Mouse (Mus musculus) hindbrain, embryonic 15.5 days (tissue): ENCODE measurements around the gene Pde4b. TPM values are rescaled to one million over a fixed set of nuclear protein-coding genes. Genes with fewer than 3 reads are reported as not detected.

Source experiments
- ATAC-seq: fragments of 200-750 bp; cut with Nextera tagmentation; 2 replicates; pipeline ENCODE4 v1.8.0; 2017; ENCODE audit warnings: low read depth, moderate number of reproducible peaks, moderate TSS enrichment; ENCODE audit not compliant: low FRiP score
- H3K27ac ChIP-seq: fragments of 300-500 bp; sonication (generic); replicated peaks from 2 replicates; pipeline ENCODE4 v1.5.1; 2015; ENCODE audit warnings: mild to moderate bottlenecking, inconsistent platforms
- H3K27me3 ChIP-seq: fragments of 300-500 bp; sonication (generic); 2 replicates; pipeline ENCODE4 v1.6.1; 2015; ENCODE audit warnings: control low read depth, inconsistent platforms
- H3K36me3 ChIP-seq: fragments of 300-500 bp; sonication (generic); 2 replicates; pipeline ENCODE4 v1.6.1; 2015; ENCODE audit warnings: control low read depth, inconsistent platforms
- H3K4me1 ChIP-seq: fragments of 300-500 bp; sonication (generic); replicated peaks from 2 replicates; pipeline ENCODE4 v1.6.1; 2015; ENCODE audit warnings: control low read depth, inconsistent platforms
- H3K4me2 ChIP-seq: fragments of 300-500 bp; sonication (generic); 2 replicates; pipeline ENCODE4 v1.6.1; 2015; ENCODE audit warnings: moderate library complexity, mild to moderate bottlenecking, inconsistent platforms
- H3K4me3 ChIP-seq: fragments of 300-500 bp; sonication (generic); 2 replicates; pipeline ENCODE4 v1.5.1; 2015; ENCODE audit warnings: mild to moderate bottlenecking, inconsistent platforms
- H3K9ac ChIP-seq: fragments of 300-500 bp; sonication (generic); 2 replicates; pipeline ENCODE4 v1.6.1; 2015; ENCODE audit warnings: inconsistent platforms
- H3K9me3 ChIP-seq: fragments of 300-500 bp; sonication (generic); 2 replicates; pipeline ENCODE4 v1.6.1; 2016; ENCODE audit warnings: control low read depth, inconsistent platforms
- WGBS: fragments of 180-500 bp; shearing (Covaris S2); methylation state at CpG from one replicate; pipeline ENCODE4 v1.1.7; 2015; 5-methylcytosine and 5-hydroxymethylcytosine counted together
- polyA plus RNA-seq: library from polyadenylated mRNA; unstranded; fragments of >200 nt; fragmentation: Nextera tagmentation; extraction: Ambion mirVana; gene quantifications from 2 replicates; pipeline ENCODE4 v1.2.1, GENCODE M21; 2015

Pde4b gene
- polyA plus RNA-seq, 1 experiment from 2014 or later: 44.0 TPM

DNA sequence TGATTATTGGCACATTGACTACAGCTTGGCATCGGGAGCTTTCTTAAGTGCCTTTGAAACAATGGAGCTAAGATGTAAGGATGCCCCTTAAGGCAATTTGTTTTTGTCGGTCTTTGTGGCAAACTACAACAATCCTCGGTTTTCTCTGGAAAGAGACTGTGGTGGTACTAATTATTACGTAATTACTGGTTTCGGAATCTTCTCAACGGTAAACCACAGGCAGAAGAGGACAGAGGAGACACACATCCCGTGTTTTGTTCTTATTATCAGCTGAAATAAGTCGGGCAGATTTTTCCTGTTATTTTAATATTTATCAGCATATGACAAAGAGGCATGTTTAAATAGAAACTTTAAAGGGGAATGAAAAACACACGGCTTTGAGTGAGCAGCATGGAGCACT, 420.0 kb downstream of the Pde4b start:
- Histone ChIP-seq H3K4me1 (peaks cover 15% of the 10 kb centered on the region), H3K27ac (no peak overlapping the region), H3K4me3 (no peak overlapping the region), H3K9ac (no peak overlapping the region), H3K27me3 (no peaks in the 10 kb centered on the region), H3K9me3 (no peaks in the 10 kb centered on the region), H3K4me2 (no peak overlapping the region), H3K36me3 (no peaks in the 10 kb centered on the region; the same call in 1 of the 2 replicates)
- 82% methylated on average over 9 of the region's 9 CpGs for WGBS
- no peak for ATAC-seq

GRCm38 (mm10) chr4:102507753-102508152, 420.4 kb downstream of the Pde4b start:
- no peaks in the 10 kb centered on the region for H3K9me3 ChIP-seq
- no peak for ATAC-seq
- H3K36me3 ChIP-seq: no peaks in the 10 kb centered on the region; the same call in 1 of the 2 replicates
- H3K9ac ChIP-seq: no peak overlapping the region
- H3K27me3 ChIP-seq: no peaks in the 10 kb centered on the region
- WGBS: 90% methylated on average over 2 of the region's 2 CpGs
- no peak overlapping the region for H3K4me2 ChIP-seq
- H3K4me1 ChIP-seq: peaks cover 15% of the 10 kb centered on the region
- no peak overlapping the region for H3K4me3 ChIP-seq
- no peak overlapping the region for H3K27ac ChIP-seq

GRCm38 (mm10) chr4:102510061-102510460, 422.7 kb downstream of the Pde4b start:
- H3K9me3 ChIP-seq: no peaks in the 10 kb centered on the region
- no peaks in the 10 kb centered on the region for H3K27me3 ChIP-seq
- WGBS: 83% methylated on average over 6 of the region's 6 CpGs
- no peaks in the 10 kb centered on the region; the same call in 1 of the 2 replicates for H3K36me3 ChIP-seq
- H3K4me3 ChIP-seq: no peak overlapping the region
- no peak for ATAC-seq
- H3K4me1 ChIP-seq: peaks cover 15% of the 10 kb centered on the region
- no peak overlapping the region for H3K9ac ChIP-seq
- no peak overlapping the region for H3K27ac ChIP-seq
- H3K4me2 ChIP-seq: no peak overlapping the region

DNA sequence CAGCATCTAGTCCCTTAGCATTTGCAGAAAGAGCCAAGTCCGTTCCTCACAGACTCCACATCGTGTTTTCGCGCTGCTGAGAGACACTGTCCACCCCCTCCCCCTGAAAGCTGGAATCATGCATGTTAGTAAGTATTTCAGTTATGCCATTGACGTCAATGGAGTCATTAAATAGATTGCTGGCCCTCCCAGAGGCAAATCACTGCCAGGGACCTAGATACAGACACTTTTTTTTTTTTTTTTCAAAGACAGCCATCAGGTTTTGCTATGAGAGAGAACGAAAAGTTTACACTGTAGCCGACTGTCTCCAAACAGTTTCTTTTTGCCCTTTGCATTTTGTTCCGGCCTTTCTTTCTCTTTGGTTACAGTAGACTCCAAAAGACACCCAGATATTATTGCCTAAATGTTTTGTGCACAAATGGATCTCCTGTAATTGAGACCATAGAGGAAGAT, 423.6 kb downstream of the Pde4b start:
- ATAC-seq: no peak; the same call in 1 of the 2 replicates
- H3K27me3 ChIP-seq: no peaks in the 10 kb centered on the region
- peak overlapping the region; percentile 62 for H3K27ac ChIP-seq
- no peaks in the 10 kb centered on the region; the same call in 1 of the 2 replicates for H3K36me3 ChIP-seq
- peaks cover 15% of the 10 kb centered on the region for H3K4me1 ChIP-seq
- H3K9ac ChIP-seq: no peak overlapping the region
- WGBS: 23% methylated on average over 8 of the region's 8 CpGs
- no peak overlapping the region for H3K4me3 ChIP-seq
- peak overlapping the region; percentile 43 for H3K4me2 ChIP-seq
- no peaks in the 10 kb centered on the region for H3K9me3 ChIP-seq

DNA sequence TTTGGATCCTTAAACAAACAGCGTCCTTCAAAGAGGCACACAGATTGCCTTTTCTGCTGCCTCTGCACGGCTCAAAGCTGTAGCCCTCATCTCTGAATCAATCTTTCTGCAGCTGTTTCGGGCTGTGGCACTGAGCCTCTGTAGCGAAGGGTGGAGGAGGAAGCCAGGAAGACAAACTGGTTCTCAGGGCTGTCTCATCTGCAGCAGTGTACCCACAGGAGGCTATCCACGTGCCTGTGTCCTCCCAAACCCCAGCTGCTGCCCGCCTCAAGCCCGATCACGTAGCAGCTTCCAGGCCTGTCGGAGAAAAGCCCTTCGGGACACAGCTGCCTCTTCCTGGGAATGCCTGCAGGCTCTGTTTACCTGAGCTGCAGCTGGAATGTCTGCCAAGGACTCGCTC, 424.2 kb downstream of the Pde4b start:
- ATAC-seq: peak; percentile 72
- 10% methylated on average over 11 of the region's 11 CpGs for WGBS
- Histone ChIP-seq H3K27me3 (no peaks in the 10 kb centered on the region), H3K9me3 (no peaks in the 10 kb centered on the region), H3K4me3 (no peak overlapping the region), H3K4me1 (peaks cover 16% of the 10 kb centered on the region), H3K4me2 (peak overlapping the region; percentile 43), H3K36me3 (no peaks in the 10 kb centered on the region), H3K9ac (peak overlapping the region; percentile 11; the same call in 1 of the 2 replicates), H3K27ac (peak overlapping the region; percentile 62)

DNA sequence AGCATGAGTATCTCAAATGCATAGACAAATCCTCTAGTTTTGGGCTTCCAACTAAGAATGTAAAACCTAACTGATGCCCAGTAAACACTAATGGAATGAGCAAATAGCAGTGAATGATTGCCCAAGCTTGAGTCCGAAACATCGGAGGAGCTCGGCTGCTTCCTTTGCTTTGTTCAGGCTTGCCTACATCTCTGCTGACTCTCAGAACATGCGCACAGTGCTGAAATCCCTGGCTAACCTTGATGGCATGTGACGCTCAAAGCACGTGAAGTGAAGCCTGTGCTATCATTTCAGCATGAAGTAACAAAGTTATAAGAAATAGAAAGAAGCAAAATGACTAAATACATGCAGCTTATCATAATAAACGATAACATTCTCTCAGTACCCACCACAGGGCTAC, 425.6 kb downstream of the Pde4b start:
- no peak overlapping the region for H3K27ac ChIP-seq
- H3K27me3 ChIP-seq: no peaks in the 10 kb centered on the region
- H3K4me1 ChIP-seq: peaks cover 21% of the 10 kb centered on the region
- WGBS: 84% methylated on average over 7 of the region's 7 CpGs
- no peak overlapping the region for H3K4me3 ChIP-seq
- no peak for ATAC-seq
- no peak overlapping the region for H3K9ac ChIP-seq
- H3K36me3 ChIP-seq: no peaks in the 10 kb centered on the region
- no peaks in the 10 kb centered on the region for H3K9me3 ChIP-seq
- H3K4me2 ChIP-seq: no peak overlapping the region

DNA sequence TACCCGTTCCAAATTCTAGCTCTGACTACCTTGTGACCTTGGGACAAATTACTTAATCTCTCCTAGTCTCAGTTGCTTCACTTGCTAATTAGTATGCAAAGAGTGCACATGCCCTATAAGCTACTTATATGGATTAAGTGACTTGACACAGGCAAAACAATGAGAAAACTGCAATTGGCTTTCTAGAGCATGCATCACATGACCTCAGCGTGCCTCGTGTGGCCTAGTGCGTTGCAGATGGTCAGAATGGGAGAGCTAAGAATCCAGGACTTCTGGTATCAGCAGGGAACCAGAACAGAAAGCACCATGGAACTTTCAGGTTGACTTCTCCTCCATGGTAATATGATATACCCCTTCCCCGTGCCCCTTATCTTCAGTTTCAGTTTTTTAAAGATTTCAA, 426.2 kb downstream of the Pde4b start:
- Histone ChIP-seq H3K4me2 (no peak overlapping the region), H3K36me3 (no peaks in the 10 kb centered on the region), H3K27me3 (no peaks in the 10 kb centered on the region), H3K4me1 (peaks cover 21% of the 10 kb centered on the region), H3K27ac (no peak overlapping the region), H3K4me3 (no peak overlapping the region), H3K9me3 (no peaks in the 10 kb centered on the region), H3K9ac (no peak overlapping the region)
- no peak for ATAC-seq
- 68% methylated on average over 5 of the region's 5 CpGs for WGBS

DNA sequence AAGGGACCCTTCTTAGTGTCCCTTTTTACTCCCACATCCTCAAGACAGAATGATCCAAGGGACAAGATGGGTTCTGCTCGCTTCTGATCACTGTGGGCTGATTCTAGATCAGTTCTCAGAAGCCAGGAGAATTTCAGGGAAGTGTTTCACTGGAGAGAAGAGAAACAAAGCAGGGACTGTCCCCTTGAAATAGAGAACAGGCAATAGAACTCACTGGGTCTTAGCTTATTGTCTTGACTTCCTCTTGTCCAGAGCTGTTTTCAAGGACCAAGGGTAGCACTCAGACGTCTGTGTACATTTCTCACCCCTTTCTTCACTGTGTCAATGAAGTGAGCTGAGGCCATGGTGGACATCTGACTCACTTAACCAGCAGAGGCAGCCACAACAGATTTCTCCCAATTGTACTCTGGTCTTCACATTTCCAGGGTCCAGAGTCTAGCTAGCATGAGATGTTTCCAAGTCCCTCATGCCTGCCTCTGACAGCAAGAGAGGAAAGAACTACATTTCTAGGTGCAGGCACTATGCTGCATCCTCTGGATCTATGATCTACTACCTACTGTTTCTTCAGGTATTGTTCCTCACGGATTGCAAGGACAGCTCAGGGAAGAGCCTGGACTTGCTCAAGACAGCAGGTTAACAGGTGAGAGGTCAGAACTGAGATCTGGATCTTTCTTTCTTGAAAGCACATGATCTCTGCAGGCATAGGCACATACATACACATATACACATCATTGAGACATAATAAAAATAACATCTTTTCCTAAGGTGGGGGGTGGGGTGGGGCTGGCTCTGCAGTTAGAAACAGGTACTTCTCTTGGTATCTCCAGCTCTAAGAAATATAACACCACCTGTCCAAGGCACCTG, 427.9 kb downstream of the Pde4b start:
- WGBS: 56% methylated on average over 3 of the region's 3 CpGs
- ATAC-seq: no peak

GRCm38 (mm10) chr4:102516395-102516794, 429.1 kb downstream of the Pde4b start:
- H3K9me3 ChIP-seq: no peaks in the 10 kb centered on the region
- peaks cover 11% of the 10 kb centered on the region for H3K4me1 ChIP-seq
- WGBS: 83% methylated on average over 4 of the region's 4 CpGs
- no peak overlapping the region for H3K9ac ChIP-seq
- no peak for ATAC-seq
- no peak overlapping the region for H3K27ac ChIP-seq
- H3K4me2 ChIP-seq: no peak overlapping the region
- H3K4me3 ChIP-seq: no peak overlapping the region
- H3K27me3 ChIP-seq: no peaks in the 10 kb centered on the region
- H3K36me3 ChIP-seq: no peaks in the 10 kb centered on the region

More for the DNA sequence above, 427.9 kb downstream of the Pde4b start:
- H3K27me3 ChIP-seq: no peaks in the 10 kb centered on the region
- H3K36me3 ChIP-seq: no peaks in the 10 kb centered on the region
- peaks cover 21% of the 10 kb centered on the region for H3K4me1 ChIP-seq
- no peak overlapping the region for H3K27ac ChIP-seq
- no peak overlapping the region for H3K9ac ChIP-seq
- no peak overlapping the region for H3K4me3 ChIP-seq
- no peaks in the 10 kb centered on the region for H3K9me3 ChIP-seq
- H3K4me2 ChIP-seq: no peak overlapping the region

DNA sequence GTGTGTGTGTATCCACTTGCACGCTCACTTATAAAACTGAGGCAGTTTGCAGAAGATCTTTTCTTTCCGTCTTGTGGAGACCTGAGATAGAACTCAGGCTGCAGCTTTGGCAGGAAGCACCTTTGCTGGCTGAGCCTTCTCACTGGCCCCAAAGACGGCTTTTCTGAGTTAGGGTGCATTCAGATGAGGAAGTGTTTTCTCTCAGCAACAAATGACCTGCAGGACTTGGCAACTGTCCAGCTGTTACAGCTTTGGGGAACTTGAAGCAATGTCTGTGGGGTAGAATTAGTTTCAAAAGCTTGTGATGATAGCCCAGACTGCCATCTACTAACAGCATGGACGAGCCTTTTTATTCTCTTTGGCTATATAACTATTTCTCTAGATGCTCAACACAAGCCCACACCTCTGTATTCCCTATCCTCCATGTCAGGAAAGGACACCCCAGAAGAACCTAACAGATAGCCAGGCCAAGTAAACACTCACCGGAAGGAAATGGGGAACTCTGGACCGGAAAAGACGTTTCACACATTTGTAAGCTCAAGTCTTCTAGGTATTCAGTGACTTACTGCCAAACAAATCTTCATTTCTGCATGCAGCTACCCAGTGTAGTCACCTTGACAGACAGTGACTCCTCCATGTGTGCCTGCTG, 429.8 kb downstream of the Pde4b start:
- no peaks in the 10 kb centered on the region for H3K27me3 ChIP-seq
- 0 out of 2 replicates have a peak, but pooled peaks cover 6% of the 10 kb centered on the region for H3K4me1 ChIP-seq
- 68% methylated on average over 7 of the region's 7 CpGs for WGBS
- H3K4me3 ChIP-seq: no peak overlapping the region
- no peak overlapping the region for H3K4me2 ChIP-seq
- no peak overlapping the region for H3K9ac ChIP-seq
- H3K27ac ChIP-seq: no peak overlapping the region; the same call in 1 of the 2 replicates
- H3K9me3 ChIP-seq: no peaks in the 10 kb centered on the region
- no peaks in the 10 kb centered on the region for H3K36me3 ChIP-seq
- ATAC-seq: no peak

- H3K4me2 ChIP-seq: no peak overlapping the region
- H3K27ac ChIP-seq: no peak overlapping the region; the same call in 1 of the 2 replicates
- 65% methylated on average over 2 of the region's 2 CpGs for WGBS
- H3K36me3 ChIP-seq: no peaks in the 10 kb centered on the region
- 0 out of 2 replicates have a peak, but pooled peaks cover 6% of the 10 kb centered on the region for H3K4me1 ChIP-seq
- no peak for ATAC-seq
- no peaks in the 10 kb centered on the region for H3K9me3 ChIP-seq
- no peaks in the 10 kb centered on the region for H3K27me3 ChIP-seq
- H3K4me3 ChIP-seq: no peak overlapping the region
- no peak overlapping the region for H3K9ac ChIP-seq
Observed at GRCm38 (mm10) chr4:102517653-102518052, 430.3 kb downstream of the Pde4b start.

DNA sequence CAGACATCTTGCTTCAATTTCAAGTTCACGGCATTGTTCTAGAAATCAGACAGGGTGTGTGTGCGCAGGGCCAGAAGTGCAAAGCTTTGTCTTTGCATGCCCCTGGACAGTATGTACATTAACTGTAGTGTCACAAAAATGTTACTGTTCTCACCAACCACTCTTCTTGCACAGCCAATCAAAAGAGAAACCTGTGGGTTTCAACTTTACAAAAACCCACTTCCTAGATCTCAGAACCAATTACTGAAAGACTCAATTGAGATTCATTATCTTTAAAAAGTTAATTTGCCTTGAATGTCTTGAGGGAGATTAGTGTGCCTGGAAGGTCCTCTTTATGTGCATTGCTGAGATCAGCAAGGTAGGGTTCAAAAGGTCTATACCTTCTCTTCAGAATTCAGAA, 431.0 kb downstream of the Pde4b start:
- no peak overlapping the region for H3K4me2 ChIP-seq
- H3K36me3 ChIP-seq: no peaks in the 10 kb centered on the region
- ATAC-seq: no peak
- no peak overlapping the region for H3K9ac ChIP-seq
- no peak overlapping the region for H3K4me3 ChIP-seq
- no peak overlapping the region for H3K27ac ChIP-seq
- H3K4me1 ChIP-seq: 0 out of 2 replicates have a peak, but pooled peaks cover 6% of the 10 kb centered on the region
- 95% methylated on average over 2 of the region's 2 CpGs for whole genome bisulfite sequencing
- H3K27me3 ChIP-seq: no peaks in the 10 kb centered on the region
- no peaks in the 10 kb centered on the region for H3K9me3 ChIP-seq
